Mouse (Mus musculus) mesoderm, embryonic 11.5 days (tissue): ENCODE results near the gene Gm20604.

Experiments used
- DNase-seq: peaks from one replicate; pipeline ENCODE4 v3.0.0-alpha.2; 2012; ENCODE audit warnings: low read depth, low spot score

The Gm20604 gene

GRCm38 (mm10) chr12:102743036-102743588 lies 15.4 kb downstream of the Gm20604 start:
- DNase-seq: no peak

GRCm38 (mm10) chr12:102742056-102742455 lies 16.4 kb downstream of the Gm20604 start:
- no peak for DNase-seq

GRCm38 (mm10) chr12:102740285-102740684 lies 18.2 kb downstream of the Gm20604 start:
- DNase-seq: no peak

GRCm38 (mm10) chr12:102739096-102739495 lies 19.4 kb downstream of the Gm20604 start:
- no peak for DNase-seq

- DNase-seq: peak; percentile 79
Measured at GRCm38 (mm10) chr12:102733381-102733780, 25.1 kb downstream of the Gm20604 start.

GRCm38 (mm10) chr12:102730798-102731619 lies 27.5 kb downstream of the Gm20604 start:
- peak; percentile 69 for DNase-seq

GRCm38 (mm10) chr12:102729855-102730797 lies 28.3 kb downstream of the Gm20604 start:
- peak; percentile 94 for DNase-seq

GRCm38 (mm10) chr12:102725761-102726175 lies 32.7 kb downstream of the Gm20604 start:
- DNase-seq: no peak

- DNase-seq: no peak
Measured at GRCm38 (mm10) chr12:102725146-102725545, 33.3 kb downstream of the Gm20604 start.

- DNase-seq: no peak
Measured at GRCm38 (mm10) chr12:102723861-102724260, 34.6 kb downstream of the Gm20604 start.

GRCm38 (mm10) chr12:102722966-102723365 lies 35.5 kb downstream of the Gm20604 start:
- DNase-seq: no peak

GRCm38 (mm10) chr12:102722451-102722850 lies 36.0 kb downstream of the Gm20604 start:
- DNase-seq: no peak

- DNase-seq: peak; percentile 77
Measured at GRCm38 (mm10) chr12:102719552-102720315, 38.7 kb downstream of the Gm20604 start.

GRCm38 (mm10) chr12:102714654-102715395 lies 43.6 kb downstream of the Gm20604 start:
- no peak for DNase-seq

- DNase-seq: no peak
Measured at GRCm38 (mm10) chr12:102714116-102714515, 44.4 kb downstream of the Gm20604 start.

GRCm38 (mm10) chr12:102713153-102713865 lies 45.2 kb downstream of the Gm20604 start:
- DNase-seq: no peak

- DNase-seq: no peak
Measured at GRCm38 (mm10) chr12:102710851-102711375, 47.6 kb downstream of the Gm20604 start.

- DNase-seq: no peak
Measured at GRCm38 (mm10) chr12:102709896-102710295, 48.6 kb downstream of the Gm20604 start.

GRCm38 (mm10) chr12:102708220-102708619 lies 50.3 kb downstream of the Gm20604 start:
- DNase-seq: no peak
